Mouse (Mus musculus): ENCODE measurements around the gene Ccdc149.

DNA sequence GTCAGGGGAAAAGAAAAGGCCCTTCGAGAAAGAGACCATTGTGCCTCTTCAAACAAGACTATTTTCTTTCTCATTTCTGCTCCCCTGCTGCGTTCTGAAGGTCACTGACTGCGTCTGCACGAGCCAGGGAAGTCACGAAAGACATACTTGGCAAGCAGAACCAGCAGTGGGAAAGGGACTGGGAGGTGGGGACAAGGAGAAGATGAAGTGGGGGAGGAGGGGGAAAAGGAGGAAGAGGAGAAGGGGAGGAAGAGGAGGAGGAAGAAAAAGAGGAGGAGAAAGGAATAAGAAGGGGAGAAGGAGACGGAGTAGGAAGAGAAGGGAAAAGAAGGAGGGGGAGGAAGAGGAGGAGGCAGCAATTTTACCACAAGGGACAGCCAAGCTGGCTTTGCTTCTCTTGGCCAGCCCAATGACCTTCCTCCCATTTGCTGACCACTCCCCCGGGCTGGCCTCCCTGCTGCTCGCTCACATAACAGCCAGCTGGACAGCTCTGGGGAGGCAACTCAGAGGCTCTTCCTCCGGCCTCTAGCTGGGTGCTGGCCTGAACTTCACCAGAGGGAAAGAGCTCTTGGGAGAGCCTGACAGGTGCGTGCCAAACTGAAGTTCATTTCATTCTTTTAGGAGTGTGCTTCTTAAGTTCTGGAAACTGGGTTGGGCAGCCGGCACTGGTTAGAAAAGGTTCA, 107.7 kb downstream of the Ccdc149 start, which contains the start of gene Sod3:
- no peak for TF ChIP-seq E2F4 (IDR thresholded peaks at IDR 0.05; ENCODE audit: insufficient read depth)
- TF ChIP-seq POLR2A (IDR thresholded peaks at IDR 0.05; ENCODE audit: insufficient read length, low read depth): no peak
- TF ChIP-seq SRF (IDR thresholded peaks at IDR 0.05; ENCODE audit: control insufficient read depth, insufficient read length, low read depth): no peak
- no peak for TF ChIP-seq MAX (IDR thresholded peaks at IDR 0.05; ENCODE audit: low read depth)
- no peak for TF ChIP-seq POLR2AphosphoS2 (IDR thresholded peaks at IDR 0.05; ENCODE audit: insufficient read length, low read depth)
- no peak for TF ChIP-seq TCF12 (IDR thresholded peaks at IDR 0.05; ENCODE audit: insufficient read depth, poor library complexity, severe bottlenecking)
